Mouse (Mus musculus) heart, embryonic 13.5 days (tissue): ENCODE results near the gene Wipi1. TPM values are rescaled to one million over a fixed set of nuclear protein-coding genes. Genes with fewer than 3 reads are reported as not detected.
A peak's percentile ranks its signal among the peaks of the same experiment; 100 is the strongest.

Source experiments
- ATAC-seq: fragments of 200-750 bp; cut with Nextera tagmentation; 2 replicates; pipeline ENCODE4 v1.8.0; 2017; ENCODE audit warnings: moderate TSS enrichment; ENCODE audit not compliant: insufficient number of reproducible peaks, low FRiP score, low TSS enrichment; ENCODE audit errors: extremely low read depth
- H3K27ac ChIP-seq: fragments of 300-500 bp; sonication (generic); replicated peaks from 2 replicates; pipeline ENCODE4 v1.5.1; 2015; ENCODE audit warnings: moderate library complexity, mild to moderate bottlenecking, inconsistent platforms
- H3K27me3 ChIP-seq: fragments of 300-500 bp; sonication (generic); replicated peaks from 2 replicates; pipeline ENCODE4 v1.6.1; 2015; ENCODE audit warnings: mild to moderate bottlenecking, inconsistent platforms
- H3K36me3 ChIP-seq: fragments of 300-500 bp; sonication (generic); 2 replicates; pipeline ENCODE4 v1.6.1; 2015; ENCODE audit warnings: mild to moderate bottlenecking, inconsistent platforms
- H3K4me1 ChIP-seq: fragments of 300-500 bp; sonication (generic); 2 replicates; pipeline ENCODE4 v1.6.1; 2015; ENCODE audit warnings: inconsistent platforms
- H3K4me2 ChIP-seq: fragments of 300-500 bp; sonication (generic); 2 replicates; pipeline ENCODE4 v1.6.1; 2015; ENCODE audit warnings: inconsistent platforms, mild to moderate bottlenecking, moderate library complexity
- H3K4me3 ChIP-seq: fragments of 300-500 bp; sonication (generic); 2 replicates; pipeline ENCODE4 v1.5.1; 2015; ENCODE audit warnings: moderate library complexity, mild to moderate bottlenecking, inconsistent platforms
- H3K9ac ChIP-seq: fragments of 300-500 bp; sonication (generic); 2 replicates; pipeline ENCODE4 v1.6.1; 2015; ENCODE audit warnings: inconsistent platforms, mild to moderate bottlenecking, moderate library complexity
- H3K9me3 ChIP-seq: fragments of 300-500 bp; sonication (generic); 2 replicates; pipeline ENCODE4 v1.6.1; 2016; ENCODE audit warnings: inconsistent platforms
- WGBS: fragments of 180-500 bp; shearing (Covaris S2); methylation state at CpG from one replicate; pipeline ENCODE4 v1.1.7; 2015; ENCODE audit warnings: mixed read lengths; 5-methylcytosine and 5-hydroxymethylcytosine counted together
- polyA plus RNA-seq: library from polyadenylated mRNA; unstranded; fragments of >200 nt; fragmentation: Nextera tagmentation; extraction: Ambion mirVana; gene quantifications from 2 replicates; pipeline ENCODE4 v1.2.1, GENCODE M21; 2015

The Wipi1 gene
- polyA plus RNA-seq, 1 experiment from 2014 or later: 44.7 TPM

DNA sequence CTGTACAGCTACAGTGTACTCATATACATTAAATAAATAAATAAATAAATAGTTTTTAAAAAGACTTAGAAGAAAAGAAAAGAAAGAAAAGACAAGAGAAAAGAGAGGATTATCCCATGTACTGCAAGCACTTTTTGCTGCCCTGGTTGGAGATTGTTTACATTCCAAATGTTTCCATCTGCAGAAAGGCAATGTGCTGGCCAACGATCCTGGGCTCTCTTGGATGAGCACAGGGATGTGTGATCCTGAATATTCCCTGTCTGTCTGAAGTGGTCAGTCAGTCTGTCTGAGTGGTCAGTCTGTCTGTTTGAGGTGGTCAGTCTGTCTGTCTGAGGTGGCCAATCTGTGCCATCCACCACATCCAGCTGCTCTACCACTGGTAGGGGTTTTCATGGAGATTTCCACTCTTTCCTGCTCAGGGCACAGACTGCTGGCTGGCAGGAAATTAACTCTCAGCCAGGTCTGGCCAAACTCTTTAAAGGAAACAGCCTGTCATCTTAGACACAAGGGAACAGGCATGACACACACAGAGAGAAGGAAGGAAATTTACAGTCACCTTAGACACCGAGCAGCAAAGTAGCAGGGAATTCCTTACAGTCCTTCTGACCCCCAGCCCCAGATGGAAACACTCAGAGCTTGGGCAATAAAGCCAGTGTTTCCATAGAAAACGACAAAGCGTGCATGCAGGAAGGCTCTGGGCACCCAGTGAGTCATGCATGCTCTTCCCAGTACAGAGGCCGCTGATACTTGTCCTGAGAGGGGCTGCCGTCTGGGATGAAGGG is 18.4 kb downstream of the Wipi1 start:
- no peak for ATAC-seq
- no peak overlapping the region for H3K9ac ChIP-seq
- no peak overlapping the region for H3K4me2 ChIP-seq
- H3K9me3 ChIP-seq: no peaks in the 10 kb centered on the region
- peaks cover 22% of the 10 kb centered on the region for H3K4me1 ChIP-seq
- peaks cover 49% of the 10 kb centered on the region for H3K36me3 ChIP-seq
- peak overlapping the region; percentile 75 for H3K27ac ChIP-seq
- H3K4me3 ChIP-seq: no peak overlapping the region
- no peaks in the 10 kb centered on the region for H3K27me3 ChIP-seq
- WGBS: 38% methylated on average over 6 of the region's 6 CpGs

DNA sequence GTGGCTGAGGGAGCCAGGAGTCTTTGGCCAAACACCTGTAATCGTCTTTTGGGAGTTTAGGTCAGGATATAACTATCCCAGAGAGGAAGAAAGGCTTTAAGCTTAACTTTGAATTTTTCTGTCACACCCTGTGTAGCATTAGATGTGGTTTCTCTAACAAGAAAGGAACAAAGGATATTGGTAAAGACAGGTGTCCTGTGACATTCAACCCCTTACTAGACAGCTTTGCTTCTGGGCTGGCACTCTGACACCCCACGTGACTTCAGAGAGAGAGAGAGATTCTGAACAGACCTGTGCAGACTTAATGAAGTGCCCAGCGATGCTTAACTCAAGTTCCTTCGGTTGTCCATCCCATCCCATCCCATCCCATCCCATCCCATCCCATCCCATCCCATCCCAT is 20.3 kb downstream of the Wipi1 start:
- peaks cover 39% of the 10 kb centered on the region for H3K4me1 ChIP-seq
- no peak overlapping the region for H3K27ac ChIP-seq
- no peak overlapping the region for H3K4me3 ChIP-seq
- 75% methylated on average over 4 of the region's 4 CpGs for WGBS
- ATAC-seq: no peak
- peaks cover 37% of the 10 kb centered on the region for H3K36me3 ChIP-seq
- no peaks in the 10 kb centered on the region for H3K27me3 ChIP-seq
- no peak overlapping the region for H3K9ac ChIP-seq
- H3K9me3 ChIP-seq: no peaks in the 10 kb centered on the region
- H3K4me2 ChIP-seq: no peak overlapping the region

DNA sequence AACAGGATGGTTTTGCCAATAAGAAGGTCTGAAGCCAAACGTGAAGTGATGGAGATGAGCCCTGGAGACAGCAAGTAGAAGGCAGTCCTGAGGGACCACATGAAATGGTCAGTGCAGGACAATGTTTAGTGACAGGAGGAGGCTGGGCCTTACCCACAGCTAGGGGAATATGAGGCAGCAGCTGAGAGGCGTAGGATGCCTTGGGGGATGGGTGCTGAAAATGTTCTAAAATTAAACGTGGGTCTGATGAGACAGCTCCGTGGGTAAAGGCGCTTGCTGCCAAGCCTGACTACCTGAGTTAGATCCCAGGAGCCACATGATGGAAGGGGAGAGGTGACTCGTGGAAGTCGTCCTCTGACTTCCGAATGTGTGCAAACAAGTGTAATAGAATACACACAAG is 21.8 kb downstream of the Wipi1 start:
- no peak for ATAC-seq
- H3K36me3 ChIP-seq: peaks cover 22% of the 10 kb centered on the region
- no peak overlapping the region for H3K9ac ChIP-seq
- peaks cover 43% of the 10 kb centered on the region for H3K4me1 ChIP-seq
- no peak overlapping the region for H3K4me3 ChIP-seq
- peak overlapping the region; percentile 39; the same call in 1 of the 2 replicates for H3K27ac ChIP-seq
- no peaks in the 10 kb centered on the region for H3K27me3 ChIP-seq
- H3K4me2 ChIP-seq: no peak overlapping the region
- WGBS: 43% methylated on average over 8 of the region's 8 CpGs
- H3K9me3 ChIP-seq: no peaks in the 10 kb centered on the region

DNA sequence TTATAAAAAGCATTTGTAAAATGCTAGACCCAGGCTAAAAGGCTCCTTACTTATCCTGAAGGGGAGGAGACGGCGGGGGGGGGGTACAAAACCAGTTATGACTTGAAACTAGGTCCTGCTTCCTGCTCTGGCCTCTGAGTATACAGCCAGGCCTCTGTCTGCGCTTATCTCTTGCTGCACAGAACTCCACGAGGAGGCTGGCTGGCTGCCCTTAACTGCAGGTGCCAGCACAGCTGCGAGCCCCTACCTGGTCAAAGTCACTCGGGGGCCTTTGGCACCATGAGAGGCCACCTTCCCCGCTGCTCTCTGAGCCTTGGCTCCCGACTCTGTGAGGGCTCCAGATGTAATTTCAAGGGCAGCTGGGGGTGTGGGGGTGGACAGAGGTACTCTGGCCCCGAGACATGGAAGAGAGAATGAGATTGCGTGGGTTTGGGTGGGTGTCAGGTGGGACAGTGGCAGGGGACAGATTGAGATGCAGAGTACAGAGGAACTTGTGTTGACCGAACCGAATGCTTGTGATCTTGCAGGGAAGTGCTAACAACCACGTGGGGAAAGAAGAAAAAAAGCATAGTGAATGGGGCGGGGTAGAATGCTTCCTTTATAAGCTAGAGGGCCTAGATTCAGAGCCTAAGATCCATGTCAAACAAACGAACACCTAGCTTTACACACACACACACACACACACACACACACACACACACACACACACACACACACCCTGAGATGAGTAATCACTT is 24.0 kb downstream of the Wipi1 start:
- H3K27ac ChIP-seq: peak overlapping the region; percentile 76
- WGBS: 30% methylated on average over 15 of the region's 15 CpGs
- ATAC-seq: peak; percentile 64; the same call in 1 of the 2 replicates
- H3K4me2 ChIP-seq: peak overlapping the region; percentile 36
- no peaks in the 10 kb centered on the region for H3K9me3 ChIP-seq
- no peaks in the 10 kb centered on the region for H3K27me3 ChIP-seq
- peaks cover 29% of the 10 kb centered on the region for H3K36me3 ChIP-seq
- peaks cover 39% of the 10 kb centered on the region for H3K4me1 ChIP-seq
- H3K9ac ChIP-seq: peak overlapping the region; percentile 33; the same call in 1 of the 2 replicates
- H3K4me3 ChIP-seq: no peak overlapping the region

DNA sequence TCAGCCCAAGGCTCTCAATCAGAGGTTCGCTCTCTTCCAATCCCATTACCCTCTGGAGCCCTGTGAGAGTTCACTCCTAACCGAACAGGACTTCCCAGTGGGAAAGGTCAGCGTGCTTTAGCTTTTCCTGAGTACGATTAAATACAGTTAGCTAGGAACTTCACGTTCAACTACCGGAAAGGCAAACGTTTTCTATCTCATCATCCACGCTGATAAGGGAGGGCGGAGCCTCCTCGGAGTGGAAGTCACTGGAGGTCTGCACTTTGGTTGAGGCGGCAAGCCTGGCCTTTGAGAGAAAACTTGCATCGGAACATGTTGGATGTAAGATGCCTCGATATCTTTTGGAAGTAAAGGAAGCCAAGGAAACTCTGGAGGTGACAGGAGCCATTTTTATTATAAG is 24.7 kb downstream of the Wipi1 start:
- no peaks in the 10 kb centered on the region for H3K27me3 ChIP-seq
- peak overlapping the region; percentile 61 for H3K9ac ChIP-seq
- no peak; the same call in 1 of the 2 replicates for ATAC-seq
- H3K4me2 ChIP-seq: peak overlapping the region; percentile 36
- peak overlapping the region; percentile 76 for H3K27ac ChIP-seq
- H3K9me3 ChIP-seq: no peaks in the 10 kb centered on the region
- H3K4me3 ChIP-seq: no peak overlapping the region
- peaks cover 37% of the 10 kb centered on the region for H3K36me3 ChIP-seq
- peaks cover 37% of the 10 kb centered on the region for H3K4me1 ChIP-seq
- WGBS: 28% methylated on average over 13 of the region's 13 CpGs

DNA sequence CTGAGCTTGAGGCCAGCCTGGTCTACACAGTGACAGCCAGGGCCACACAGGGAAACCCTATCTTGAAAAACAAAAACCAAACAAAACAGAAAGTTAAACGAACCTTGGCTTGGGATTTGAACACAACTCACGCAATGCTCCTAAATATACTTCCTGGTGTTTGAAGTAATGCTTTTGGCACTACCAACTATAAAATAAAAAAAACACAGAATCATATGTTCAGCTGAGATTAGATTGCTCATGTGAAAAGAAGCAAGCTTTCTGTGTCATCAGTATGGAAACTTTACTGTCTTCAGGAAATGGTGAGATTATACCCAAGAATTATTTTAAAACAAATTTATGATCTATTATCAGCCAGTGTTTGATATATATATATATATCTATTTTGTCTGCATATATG is 25.3 kb downstream of the Wipi1 start:
- peak overlapping the region; percentile 76; the same call in 1 of the 2 replicates for H3K27ac ChIP-seq
- H3K4me3 ChIP-seq: no peak overlapping the region
- 63% methylated on average over 2 of the region's 2 CpGs for WGBS
- peaks cover 37% of the 10 kb centered on the region for H3K4me1 ChIP-seq
- H3K9ac ChIP-seq: no peak overlapping the region
- ATAC-seq: no peak
- H3K4me2 ChIP-seq: no peak overlapping the region
- no peaks in the 10 kb centered on the region for H3K9me3 ChIP-seq
- H3K36me3 ChIP-seq: peaks cover 42% of the 10 kb centered on the region
- no peaks in the 10 kb centered on the region for H3K27me3 ChIP-seq

DNA sequence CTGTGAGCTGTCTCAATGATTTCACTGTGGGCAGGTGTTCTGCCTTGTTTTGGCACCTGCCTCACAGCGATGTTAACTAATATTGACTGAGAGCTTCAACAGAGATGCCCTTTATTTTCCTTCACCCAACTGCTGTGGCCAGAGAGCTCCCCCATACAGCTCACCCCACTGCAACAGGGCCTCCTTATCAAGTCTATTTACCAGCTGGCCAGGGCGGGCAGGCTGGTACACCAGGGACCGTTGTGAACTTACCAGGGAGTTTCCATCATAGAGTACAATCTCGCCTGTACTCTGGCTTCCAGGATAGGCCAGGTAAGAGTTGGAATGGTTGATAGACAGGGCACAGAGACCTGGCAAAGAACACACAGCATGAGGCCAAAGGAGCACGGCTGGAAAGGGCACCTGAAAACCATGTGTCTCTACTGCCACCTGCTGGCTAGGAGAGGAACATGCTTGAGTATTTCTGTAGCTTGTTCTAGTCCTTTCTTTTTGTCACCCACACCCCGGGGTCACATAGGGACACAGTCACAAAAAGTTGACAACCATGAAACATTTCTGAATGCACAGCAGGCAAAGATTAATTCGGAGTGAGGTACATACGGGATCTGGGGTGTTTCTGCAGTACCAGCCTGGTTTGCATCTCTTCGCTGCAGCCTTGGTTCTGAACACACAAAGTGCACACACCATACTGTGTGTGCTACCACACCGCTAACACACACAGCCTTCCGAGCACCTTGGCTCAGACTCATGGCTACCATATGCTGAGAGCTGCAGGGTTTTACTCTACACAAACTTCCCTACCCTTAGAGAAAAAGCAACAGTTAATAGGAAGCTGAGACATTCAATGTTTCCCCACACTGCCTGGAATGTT is 26.7 kb downstream of the Wipi1 start:
- Histone ChIP-seq H3K4me2 (no peak overlapping the region), H3K9me3 (no peaks in the 10 kb centered on the region), H3K9ac (no peak overlapping the region), H3K27me3 (no peaks in the 10 kb centered on the region), H3K4me1 (peaks cover 32% of the 10 kb centered on the region), H3K4me3 (no peak overlapping the region), H3K27ac (no peak overlapping the region), H3K36me3 (peaks cover 56% of the 10 kb centered on the region)
- ATAC-seq: no peak
- 47% methylated on average over 11 of the region's 11 CpGs for WGBS

DNA sequence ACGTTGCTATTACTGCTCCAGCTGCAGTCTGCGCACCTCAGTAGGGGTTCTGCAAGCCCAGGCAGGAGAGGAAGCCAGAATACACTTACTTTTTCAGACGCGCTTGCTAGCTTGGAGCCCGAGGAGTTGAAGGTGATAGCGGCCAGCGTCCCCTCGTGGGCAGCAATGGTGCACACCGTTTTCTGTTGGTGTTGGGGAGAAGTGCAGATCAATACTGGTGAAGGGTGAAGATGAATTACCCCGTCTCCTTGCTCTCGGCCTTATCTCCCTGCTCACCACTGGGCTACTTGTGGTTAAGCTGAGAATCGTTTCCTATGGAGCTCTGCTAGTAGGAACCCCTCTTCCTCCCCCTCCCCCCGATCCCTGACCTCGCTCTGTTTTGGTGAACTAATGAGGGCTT is 27.8 kb downstream of the Wipi1 start:
- Histone ChIP-seq H3K36me3 (peaks cover 66% of the 10 kb centered on the region), H3K4me1 (peaks cover 25% of the 10 kb centered on the region), H3K9me3 (no peaks in the 10 kb centered on the region), H3K27ac (no peak overlapping the region), H3K4me2 (no peak overlapping the region), H3K4me3 (no peak overlapping the region), H3K9ac (no peak overlapping the region), H3K27me3 (no peaks in the 10 kb centered on the region)
- WGBS: 58% methylated on average over 14 of the region's 14 CpGs
- ATAC-seq: no peak

DNA sequence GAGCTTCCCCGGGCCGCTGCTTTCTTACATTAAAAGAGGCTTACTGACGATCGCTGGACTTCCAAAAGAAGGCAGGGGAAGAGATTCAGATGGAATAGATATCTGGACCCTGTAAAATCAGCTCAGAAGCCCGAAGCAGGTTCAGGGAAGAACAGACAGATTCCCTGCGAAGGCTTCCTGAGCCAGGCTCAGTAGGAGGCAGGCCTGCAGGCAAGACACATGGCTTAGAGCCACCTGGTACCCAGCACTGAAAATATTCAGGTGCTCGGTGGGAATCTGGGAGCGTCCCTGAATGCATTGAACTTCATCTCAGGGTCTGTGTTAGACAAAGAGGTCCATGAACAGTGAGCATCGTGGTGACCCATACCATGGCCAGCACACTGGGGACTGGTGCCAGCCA is 31.8 kb downstream of the Wipi1 start:
- no peaks in the 10 kb centered on the region for H3K9me3 ChIP-seq
- H3K9ac ChIP-seq: no peak overlapping the region
- H3K4me1 ChIP-seq: no peaks in the 10 kb centered on the region
- ATAC-seq: no peak
- H3K4me2 ChIP-seq: no peak overlapping the region
- no peak overlapping the region for H3K4me3 ChIP-seq
- WGBS: 86% methylated on average over 9 of the region's 9 CpGs
- peaks cover 97% of the 10 kb centered on the region for H3K36me3 ChIP-seq
- H3K27me3 ChIP-seq: no peaks in the 10 kb centered on the region
- H3K27ac ChIP-seq: no peak overlapping the region

DNA sequence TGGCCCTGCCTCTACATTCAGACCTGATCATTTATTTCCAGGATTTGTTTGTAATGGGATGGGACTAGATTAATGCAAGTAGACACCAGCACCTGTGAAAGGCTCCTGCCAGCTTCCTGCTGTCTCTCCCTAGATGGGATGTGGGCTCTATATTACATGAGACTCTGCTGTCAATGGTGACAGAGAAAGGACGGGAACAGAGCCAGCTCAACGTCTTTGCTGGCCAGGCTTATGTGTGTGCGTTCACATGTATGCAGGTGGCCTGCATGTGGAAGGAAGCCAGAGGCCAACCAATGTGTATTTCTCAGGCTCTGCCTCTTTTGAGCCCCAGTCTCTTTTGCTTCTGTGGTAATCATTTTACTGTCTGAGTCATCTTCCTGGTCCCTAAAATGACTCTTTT is 33.2 kb downstream of the Wipi1 start:
- Histone ChIP-seq H3K9ac (no peak overlapping the region), H3K27ac (no peak overlapping the region), H3K36me3 (peaks cover 96% of the 10 kb centered on the region), H3K4me2 (no peak overlapping the region), H3K27me3 (no peaks in the 10 kb centered on the region), H3K4me3 (no peak overlapping the region), H3K4me1 (no peaks in the 10 kb centered on the region), H3K9me3 (no peaks in the 10 kb centered on the region)
- WGBS: 78% methylated on average over 3 of the region's 3 CpGs
- no peak for ATAC-seq

DNA sequence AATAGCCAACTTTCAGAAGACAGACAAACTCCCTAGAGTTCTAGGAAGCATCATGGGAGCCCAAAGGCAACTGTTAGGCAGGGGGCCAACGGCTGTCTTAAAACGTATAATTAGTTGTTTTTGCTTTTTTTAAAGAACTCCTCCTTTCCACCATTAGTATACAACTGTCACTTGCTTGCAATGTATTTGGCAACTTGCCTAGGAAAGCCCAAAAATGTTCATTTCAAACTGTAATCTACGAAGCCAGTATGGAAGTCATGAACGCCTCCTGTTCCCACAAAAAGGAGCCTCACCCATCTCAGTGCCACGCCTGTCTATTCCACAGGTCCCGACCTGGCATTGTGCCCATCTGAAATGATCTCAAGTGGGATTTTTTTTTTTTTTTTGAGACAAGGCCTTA is 35.9 kb downstream of the Wipi1 start:
- no peak for ATAC-seq
- Histone ChIP-seq H3K36me3 (peaks cover 87% of the 10 kb centered on the region), H3K9ac (no peak overlapping the region)

More for the DNA sequence above, 35.9 kb downstream of the Wipi1 start:
- H3K27ac ChIP-seq: no peak overlapping the region
- H3K4me2 ChIP-seq: no peak overlapping the region
- no peak overlapping the region for H3K4me3 ChIP-seq
- no peaks in the 10 kb centered on the region for H3K4me1 ChIP-seq
- no peaks in the 10 kb centered on the region for H3K9me3 ChIP-seq
- 80% methylated on average over 6 of the region's 6 CpGs for WGBS
- no peaks in the 10 kb centered on the region for H3K27me3 ChIP-seq
